Mouse (Mus musculus): ENCODE results near the gene Aqp1. TPM values are rescaled to one million over a fixed set of nuclear protein-coding genes. Genes with fewer than 3 reads are reported as not detected.

Gene Aqp1
- total and polyA plus RNA-seq, 3 experiments, result not detected

GRCm38 (mm10) chr6:55377461-55377860, 41.2 kb downstream of the Aqp1 start:
- Histone ChIP-seq H3K79me2 (replicated peaks; ENCODE audit: control insufficient read depth, extremely low read depth, insufficient read depth, poor library complexity, severe bottlenecking) (no peaks in the 10 kb centered on the region), H3K9me3 (replicated peaks; ENCODE audit: low read length) (no peaks in the 10 kb centered on the region), H3K9ac (ENCODE audit: insufficient read depth, low read depth) (no peak overlapping the region), H3K36me3 (replicated peaks in 1 of 2; ENCODE audit: control insufficient read depth in 1 of 2, insufficient read depth in 1 of 2, low read length in 1 of 2) (no peaks in the 10 kb centered on the region), H3K4me2 (ENCODE audit: insufficient read depth, low read depth, poor library complexity, severe bottlenecking) (no peak overlapping the region), H3K4me3 (replicated peaks in 1 of 3; ENCODE audit: low read depth in 2 of 3, low read length in 2 of 3, poor library complexity in 1 of 3) (no peak overlapping the region), H3K4me1 (ENCODE audit: control insufficient read depth in 1 of 2, insufficient read depth in 2 of 2) (no peaks in the 10 kb centered on the region; a peak in 1 of 4 replicates), H3K27me3 (replicated peaks) (peaks cover 81% of the 10 kb centered on the region), H3K27ac (ENCODE audit: insufficient read depth, low read depth) (no peak overlapping the region)
- in situ Hi-C loops (cut with MboI; ENCODE audit: low pct_ligation_motif_present, low pct_unique_long_range_greater_than_20kb, low sequenced_read_pairs) (no loop called here), dilution Hi-C loops (cut with MboI; ENCODE audit: extremely low pct_ligation_motif_present, extremely low pct_unique_long_range_greater_than_20kb, low sequenced_read_pairs) (no loop called here)
- no peak for TF ChIP-seq MEF2A (IDR thresholded peaks at IDR 0.05; ENCODE audit: borderline replicate concordance, low read depth, low read length)
- TF ChIP-seq ZKSCAN1 (IDR thresholded peaks at IDR 0.05; ENCODE audit: borderline replicate concordance, low read depth, low read length), result no peak
- no peak for TF ChIP-seq CTCF (conservative IDR thresholded peaks at IDR 0.05 in 1 of 2, IDR thresholded peaks at IDR 0.05 in 1 of 2; ENCODE audit: low read depth in 2 of 2, low read length in 2 of 2)
- no peak for TF ChIP-seq E2F4 (IDR thresholded peaks at IDR 0.05; ENCODE audit: insufficient replicate concordance, low read depth, low read length)
- no peak for TF ChIP-seq NELFE (IDR thresholded peaks at IDR 0.05; ENCODE audit: low read depth, low read length)
- TF ChIP-seq KAT2A (IDR thresholded peaks at IDR 0.05; ENCODE audit: insufficient replicate concordance, low read length), result no peak
- TF ChIP-seq POLR2AphosphoS2 (IDR thresholded peaks at IDR 0.05; ENCODE audit: low read depth, low read length), result no peak
- no peak for TF ChIP-seq RAD21 (IDR thresholded peaks at IDR 0.05; ENCODE audit: low read depth, low read length)
- TF ChIP-seq CHD1 (IDR thresholded peaks at IDR 0.05; ENCODE audit: low read depth, low read length), result no peak
- no peak for TF ChIP-seq ETS1 (conservative IDR thresholded peaks at IDR 0.05; ENCODE audit: low read depth, low read length)
- no peak for TF ChIP-seq MXI1 (IDR thresholded peaks at IDR 0.05; ENCODE audit: low read depth, low read length)
- no peak for TF ChIP-seq IRF4 (IDR thresholded peaks at IDR 0.05; ENCODE audit: low read depth, low read length)
- TF ChIP-seq TCF12 (IDR thresholded peaks at IDR 0.05; ENCODE audit: low read depth, low read length), result no peak
- TF ChIP-seq ZMIZ1 (IDR thresholded peaks at IDR 0.05; ENCODE audit: low read depth, low read length), result no peak
- TF ChIP-seq UBTF (IDR thresholded peaks at IDR 0.05; ENCODE audit: low read depth, low read length), result no peak
- no peak for TF ChIP-seq MAZ (IDR thresholded peaks at IDR 0.05; ENCODE audit: low read depth, low read length)
- no peak for TF ChIP-seq CHD2 (IDR thresholded peaks at IDR 0.05; ENCODE audit: low read length)
- no peak for TF ChIP-seq ZNF384 (IDR thresholded peaks at IDR 0.05; ENCODE audit: low read depth, low read length)
- no peak for TF ChIP-seq EP300 (IDR thresholded peaks at IDR 0.05; ENCODE audit: low read length)
- no peak for DNase-seq (ENCODE audit: extremely low read depth)

GRCm38 (mm10) chr6:55379641-55380335, 43.6 kb downstream of the Aqp1 start:
- dilution Hi-C loops (cut with MboI; ENCODE audit: extremely low pct_ligation_motif_present, extremely low pct_unique_long_range_greater_than_20kb, low sequenced_read_pairs), result no loop called here
- DNase-seq (ENCODE audit: extremely low read depth), result peak; percentile 41

More at GRCm38 (mm10) chr6:55379641-55380335, 43.6 kb downstream of the Aqp1 start:
- Histone ChIP-seq H3K4me3 (replicated peaks in 1 of 3; ENCODE audit: low read depth in 2 of 3, low read length in 2 of 3, poor library complexity in 1 of 3) (no peak overlapping the region), H3K27me3 (replicated peaks) (peaks cover 71% of the 10 kb centered on the region), H3K4me2 (ENCODE audit: insufficient read depth, low read depth, poor library complexity, severe bottlenecking) (no peak overlapping the region), H3K9me3 (replicated peaks; ENCODE audit: low read length) (no peaks in the 10 kb centered on the region), H3K27ac (ENCODE audit: insufficient read depth, low read depth) (no peak overlapping the region), H3K9ac (ENCODE audit: insufficient read depth, low read depth) (no peak overlapping the region), H3K4me1 (ENCODE audit: control insufficient read depth in 1 of 2, insufficient read depth in 2 of 2) (no peaks in the 10 kb centered on the region; a peak in 1 of 4 replicates), H3K36me3 (replicated peaks in 1 of 2; ENCODE audit: control insufficient read depth in 1 of 2, insufficient read depth in 1 of 2, low read length in 1 of 2) (no peaks in the 10 kb centered on the region), H3K79me2 (replicated peaks; ENCODE audit: control insufficient read depth, extremely low read depth, insufficient read depth, poor library complexity, severe bottlenecking) (no peaks in the 10 kb centered on the region)
- TF ChIP-seq SMC3 (IDR thresholded peaks at IDR 0.05; ENCODE audit: low read depth, low read length), result peak; percentile 56
- peak; percentile 38 to 68 for TF ChIP-seq CTCF (conservative IDR thresholded peaks at IDR 0.05 in 1 of 2, IDR thresholded peaks at IDR 0.05 in 1 of 2; ENCODE audit: low read depth in 2 of 2, low read length in 2 of 2)
- TF ChIP-seq POLR2A (IDR thresholded peaks at IDR 0.05; ENCODE audit: low read depth, low read length), result no peak
- TF ChIP-seq USF1 (IDR thresholded peaks at IDR 0.05; ENCODE audit: low read depth, low read length), result no peak
- no peak for TF ChIP-seq TCF12 (IDR thresholded peaks at IDR 0.05; ENCODE audit: low read depth, low read length)
- peak; percentile 37 for TF ChIP-seq RAD21 (IDR thresholded peaks at IDR 0.05; ENCODE audit: low read depth, low read length)
- in situ Hi-C loops (cut with MboI; ENCODE audit: low pct_ligation_motif_present, low pct_unique_long_range_greater_than_20kb, low sequenced_read_pairs), result loop anchor here (5.0 kb wide), 1 partner anchor 142 kb away; no protein-coding TSS in a partner anchor

All from CH12.LX (cell line).